18 mouse cellular contexts compared by ENCODE assay signal in genomic region chr2:34902731-34903130, GRCm38 (mm10). TPM values are rescaled to one million over a fixed set of nuclear protein-coding genes. Genes with fewer than 3 reads are reported as not detected.
DNase-seq lines count a peak whose midpoint lies in the region; ATAC-seq lines count a peak whose summit lies in the region.
"Had no signal": no experiment of that assay in that cellular context is flagged by ENCODE, and none has a peak within 500 bp of the region (broad histone marks: within the 10 kb centered on the region; RNA-seq: fewer than 3 reads in every experiment).

No protein-coding gene starts in this region.

- H3K27me3 ChIP-seq in lung, embryonic 15.5 days, result no peaks in the 10 kb centered on the region
- H3K27me3 ChIP-seq: forebrain, embryonic 13.5 days; hindbrain, embryonic 12.5 days; midbrain, embryonic 15.5 days had no signal

- H3K36me3 ChIP-seq in lung, embryonic 15.5 days, result no peaks in the 10 kb centered on the region
- H3K36me3 ChIP-seq: G1E; hindbrain, embryonic 12.5 days; midbrain, embryonic 15.5 days had no signal

- peak overlapping the region; percentile 56 for H3K27ac ChIP-seq in lung, embryonic 15.5 days
- H3K27ac ChIP-seq: forebrain, embryonic 13.5 days; heart, adult 2 months; hindbrain, embryonic 12.5 days; midbrain, embryonic 15.5 days had no signal

- peaks cover 21% of the 10 kb centered on the region for H3K4me1 ChIP-seq in lung, embryonic 15.5 days

- DNase-seq in heart, adult 11 months, result peak; percentile 91
- no peak for DNase-seq in heart, adult 9 months (ENCODE audit: low spot score in 2 of 2)
- DNase-seq in 3T3-L1 (ENCODE audit: low read depth, low spot score) (peak; percentile 49), NIH3T3 (ENCODE audit: low read depth) (peak; percentile 32)
- DNase-seq in ovary, postnatal 14 days (ENCODE audit: low spot score), result no peak
- DNase-seq in gastrocnemius, adult 18-20 months (ENCODE audit: low spot score), result no peak
- DNase-seq: heart, adult 2 months; right cerebral cortex, postnatal 25 days had no signal

- ATAC-seq in lung, embryonic 15.5 days (ENCODE audit: borderline replicate concordance, extremely low read depth, low FRiP score, low TSS enrichment), result no peak
- no peak for ATAC-seq in erythroblast, adult 5-6 weeks (replicated peaks; ENCODE audit: low FRiP score, poor library complexity, severe bottlenecking)
- ATAC-seq: forebrain, embryonic 13.5 days; midbrain, embryonic 15.5 days had no signal

- H3K9me3 ChIP-seq in lung, embryonic 15.5 days, result no peaks in the 10 kb centered on the region
- H3K9me3 ChIP-seq: forebrain, embryonic 13.5 days; G1E; hindbrain, embryonic 12.5 days; midbrain, embryonic 15.5 days had no signal

- H3K4me2 ChIP-seq in lung, embryonic 15.5 days, result no peak overlapping the region
- H3K4me2 ChIP-seq: forebrain, embryonic 13.5 days; hindbrain, embryonic 12.5 days; liver, embryonic 11.5 days; midbrain, embryonic 15.5 days had no signal

- no peak overlapping the region for H3K9ac ChIP-seq in lung, embryonic 15.5 days
- H3K9ac ChIP-seq: forebrain, embryonic 13.5 days; hindbrain, embryonic 12.5 days; midbrain, embryonic 15.5 days had no signal

- WGBS in lung, embryonic 15.5 days, result 78% methylated on average over 6 of the region's 6 CpGs

- no peak overlapping the region for H3K4me3 ChIP-seq in lung, embryonic 15.5 days
- H3K4me3 ChIP-seq: forebrain, embryonic 13.5 days; heart, adult 2 months; hindbrain, embryonic 12.5 days; midbrain, embryonic 15.5 days had no signal

RNA-seq across cellular contexts. Expression of gene Phf19, which starts 11.1 kb away (rescaled TPM):
- polyA plus RNA-seq in lung, embryonic 15.5 days (2015; fragmentation: Nextera tagmentation; extraction: Ambion mirVana), result 3.2 and 4.2 TPM in 2 replicates
- total RNA-seq in gastrocnemius, adult 18-20 months (2021), result under 1 TPM; 0.59 to 0.71 TPM
- total RNA-seq in erythroblast, adult 5-6 weeks (2015; ENCODE audit: low replicate concordance), result 1.7 and 1.9 TPM in 2 replicates
- 0.42 and 1.9 TPM in 2 replicates for total RNA-seq in erythroblast, adult 5-6 weeks (2017; ENCODE audit: low replicate concordance)

RNA-seq across cellular contexts. Expression of gene Psmd5, which starts 28.0 kb away (rescaled TPM):
- polyA plus RNA-seq in lung, embryonic 15.5 days (2015; fragmentation: Nextera tagmentation; extraction: Ambion mirVana), result 110 TPM in 2 replicates
- 10 to 100 TPM; 11.9 to 17.4 TPM for total RNA-seq in gastrocnemius, adult 18-20 months (2021)
- total RNA-seq in erythroblast, adult 5-6 weeks (2015; ENCODE audit: low replicate concordance), result 18.0 and 64.0 TPM in 2 replicates
- total RNA-seq in erythroblast, adult 5-6 weeks (2017; ENCODE audit: low replicate concordance), result 11.8 and 25.0 TPM in 2 replicates

RNA-seq across cellular contexts. Expression of gene Cutal, which starts 28.5 kb away (rescaled TPM):
- 0.63 and 0.75 TPM in 2 replicates for polyA plus RNA-seq in lung, embryonic 15.5 days (2015; fragmentation: Nextera tagmentation; extraction: Ambion mirVana)
- total RNA-seq in gastrocnemius, adult 18-20 months (2021), result under 1 TPM; 0.33 to 0.37 TPM
- not detected in 2 replicates for total RNA-seq in erythroblast, adult 5-6 weeks (2015; ENCODE audit: low replicate concordance)
- total RNA-seq in erythroblast, adult 5-6 weeks (2017; ENCODE audit: low replicate concordance), result not detected in 2 replicates
- total RNA-seq: common myeloid progenitor, adult 5-6 weeks; G1E; megakaryocyte progenitor cell, adult 5-6 weeks had no signal
- polyA plus RNA-seq: embryonic facial prominence, embryonic 14.5 days; forebrain, embryonic 13.5 days; G1E had no signal

RNA-seq across cellular contexts. Expression of gene Traf1, which starts 58.8 kb away (rescaled TPM):
- 1.9 and 2.7 TPM in 2 replicates for polyA plus RNA-seq in lung, embryonic 15.5 days (2015; fragmentation: Nextera tagmentation; extraction: Ambion mirVana)
- under 1 TPM; 0.30 to 0.97 TPM for total RNA-seq in gastrocnemius, adult 18-20 months (2021)
- 0.63 TPM in 1 of 2 replicates, not detected in the other for total RNA-seq in erythroblast, adult 5-6 weeks (2015; ENCODE audit: low replicate concordance)
- total RNA-seq in erythroblast, adult 5-6 weeks (2017; ENCODE audit: low replicate concordance), result 0.43 TPM in 1 of 2 replicates, not detected in the other
- polyA plus RNA-seq: G1E had no signal

Comparison
In these comparisons a context has a peak if more than half of its experiments do, and no peak if none do; other contexts are left out.
1. DNase-seq: peak in heart, adult 11 months (single experiment), 3T3-L1 (single experiment) and NIH3T3 (single experiment); none in heart, adult 9 months (0 of 2), ovary, postnatal 14 days (single experiment) and gastrocnemius, adult 18-20 months (single experiment).